Mouse (Mus musculus) thymus, adult 2 months (tissue): ENCODE measurements at regions not wholly inside any gene's neighbourhood (a gene's known extent, or its start where the extent isn't known, plus 50 kb on each side); places are given as distances from the start of the nearest gene placed in this dataset.

Source experiments
- CTCF ChIP-seq: fragments of 200-500 bp; IDR thresholded peaks from 2 replicates; pipeline ENCODE4 v1.5.1; 2012; ENCODE audit warnings: mild to moderate bottlenecking, control low read depth, low read length, moderate library complexity, borderline replicate concordance; ENCODE audit not compliant: control insufficient read depth, poor library complexity, insufficient read depth; ENCODE audit errors: extremely low read depth
- POLR2A ChIP-seq: fragments of 200-500 bp; IDR thresholded peaks from 2 replicates; pipeline ENCODE4 v1.6.1; 2012; ENCODE audit warnings: mild to moderate bottlenecking, low read length, control low read depth, moderate library complexity; ENCODE audit not compliant: control insufficient read depth, poor library complexity, insufficient read depth; ENCODE audit errors: extremely low read depth

DNA sequence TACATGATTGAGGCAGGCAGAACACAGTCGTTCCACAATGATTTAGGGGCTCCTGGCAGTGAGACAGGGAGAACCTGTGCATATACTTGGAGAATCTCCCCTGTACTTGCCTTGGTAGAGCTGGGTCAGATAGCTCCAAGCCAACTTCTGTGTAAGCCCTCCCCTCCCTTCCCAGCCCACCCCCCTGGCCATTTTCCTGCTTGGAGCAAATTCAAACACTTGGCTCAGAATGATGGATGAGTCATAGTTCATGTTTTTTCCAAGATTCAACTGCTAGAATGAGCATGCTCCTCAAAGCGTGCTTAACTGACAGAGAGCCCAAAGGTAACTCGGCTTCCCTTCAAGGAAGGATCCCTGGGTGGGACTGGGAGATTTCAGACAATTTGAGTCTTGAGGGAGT lies 194.1 kb upstream of the Camk1g start:
- TF ChIP-seq CTCF (no peak), POLR2A (no peak)
